Mouse (Mus musculus): ENCODE results near the gene Sergef.

Gene Sergef

GRCm38 (mm10) chr7:46448922-46449645 is 190.5 kb downstream of the Sergef start:
- peak; percentile 20; the same call in 1 of the 2 replicates for ATAC-seq (ENCODE audit: low TSS enrichment)

- peak; percentile 34; the same call in 1 of the 2 replicates for ATAC-seq (ENCODE audit: low TSS enrichment)
These were observed 192.0 kb downstream of the Sergef start for GRCm38 (mm10) chr7:46447473-46448165.

- ATAC-seq (ENCODE audit: low TSS enrichment) = no peak
These were observed 193.7 kb downstream of the Sergef start for GRCm38 (mm10) chr7:46445896-46446295.

- no peak for ATAC-seq (ENCODE audit: low TSS enrichment)
These were observed 196.4 kb downstream of the Sergef start for GRCm38 (mm10) chr7:46443163-46443562.

GRCm38 (mm10) chr7:46438537-46439141 is 201.0 kb downstream of the Sergef start:
- ATAC-seq (ENCODE audit: low TSS enrichment) = 0 out of 2 replicates have a peak, but pooled peaks have one; percentile 6

- ATAC-seq (ENCODE audit: low TSS enrichment) = no peak
These were observed 203.8 kb downstream of the Sergef start for GRCm38 (mm10) chr7:46435833-46436232.

- ATAC-seq (ENCODE audit: low TSS enrichment) = no peak
These were observed 205.7 kb downstream of the Sergef start for GRCm38 (mm10) chr7:46433874-46434273.

- no peak for ATAC-seq (ENCODE audit: low TSS enrichment)
These were observed 214.6 kb downstream of the Sergef start for GRCm38 (mm10) chr7:46425012-46425411.

- no peak for ATAC-seq (ENCODE audit: low TSS enrichment)
These were observed 215.7 kb downstream of the Sergef start for GRCm38 (mm10) chr7:46423951-46424350.

GRCm38 (mm10) chr7:46422764-46423412 is 216.7 kb downstream of the Sergef start:
- ATAC-seq (ENCODE audit: low TSS enrichment) = peak; percentile 74

- peak; percentile 58 for ATAC-seq (ENCODE audit: low TSS enrichment)
These were observed 217.4 kb downstream of the Sergef start for GRCm38 (mm10) chr7:46422052-46422763.

GRCm38 (mm10) chr7:46421535-46421934 is 218.1 kb downstream of the Sergef start:
- peak; percentile 56 for ATAC-seq (ENCODE audit: low TSS enrichment)

- no peak for ATAC-seq (ENCODE audit: low TSS enrichment)
These were observed 221.4 kb downstream of the Sergef start for GRCm38 (mm10) chr7:46418102-46418622.

- no peak for ATAC-seq (ENCODE audit: low TSS enrichment)
These were observed 222.1 kb downstream of the Sergef start for GRCm38 (mm10) chr7:46417467-46417866.

GRCm38 (mm10) chr7:46415818-46416425 is 223.7 kb downstream of the Sergef start:
- ATAC-seq (ENCODE audit: low TSS enrichment) = peak; percentile 22; the same call in 1 of the 2 replicates

- no peak for ATAC-seq (ENCODE audit: low TSS enrichment)
These were observed 225.5 kb downstream of the Sergef start for GRCm38 (mm10) chr7:46413959-46414725.

- ATAC-seq (ENCODE audit: low TSS enrichment) = peak; percentile 41
These were observed 226.8 kb downstream of the Sergef start for GRCm38 (mm10) chr7:46412823-46413222.

- ATAC-seq (ENCODE audit: low TSS enrichment) = no peak
These were observed 228.9 kb downstream of the Sergef start for GRCm38 (mm10) chr7:46410727-46411126.

- no peak for ATAC-seq (ENCODE audit: low TSS enrichment)
These were observed 230.3 kb downstream of the Sergef start for GRCm38 (mm10) chr7:46409204-46409789.

GRCm38 (mm10) chr7:46408606-46409005 is 231.0 kb downstream of the Sergef start:
- no peak for ATAC-seq (ENCODE audit: low TSS enrichment)
